Mouse (Mus musculus) cerebellum, adult 9-10 months (tissue): ENCODE data around the gene Pknox2.
A peak's percentile ranks its signal among the peaks of the same experiment; 100 is the strongest.

Experiments
- DNase-seq: peaks from one replicate; pipeline ENCODE4 v3.0.0; 2022

Pknox2 gene

DNA sequence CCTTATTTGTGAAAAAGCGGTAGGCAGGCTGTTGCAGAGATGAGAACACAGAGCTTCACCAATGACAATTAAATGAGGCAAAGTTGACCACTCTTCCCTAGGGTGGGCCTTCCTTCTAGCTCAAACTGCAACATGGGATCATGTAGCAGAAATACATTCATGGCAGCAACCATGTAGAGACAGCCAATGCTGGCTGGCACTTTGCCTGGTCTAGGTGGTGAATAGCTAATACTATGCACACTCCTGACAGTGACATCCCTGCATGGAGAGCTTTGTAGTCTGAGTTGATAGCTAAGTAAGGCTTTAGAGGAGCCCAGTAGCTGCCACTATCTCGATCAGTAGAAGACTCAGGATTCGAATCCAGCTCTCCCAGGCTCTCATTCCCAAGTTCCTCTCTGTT lies 48.6 kb downstream of the Pknox2 start:
- DNase-seq, result no peak

- DNase-seq, result peak; percentile 32
These were observed 52.8 kb downstream of the Pknox2 start for GRCm38 (mm10) chr9:37094230-37094990.

DNA sequence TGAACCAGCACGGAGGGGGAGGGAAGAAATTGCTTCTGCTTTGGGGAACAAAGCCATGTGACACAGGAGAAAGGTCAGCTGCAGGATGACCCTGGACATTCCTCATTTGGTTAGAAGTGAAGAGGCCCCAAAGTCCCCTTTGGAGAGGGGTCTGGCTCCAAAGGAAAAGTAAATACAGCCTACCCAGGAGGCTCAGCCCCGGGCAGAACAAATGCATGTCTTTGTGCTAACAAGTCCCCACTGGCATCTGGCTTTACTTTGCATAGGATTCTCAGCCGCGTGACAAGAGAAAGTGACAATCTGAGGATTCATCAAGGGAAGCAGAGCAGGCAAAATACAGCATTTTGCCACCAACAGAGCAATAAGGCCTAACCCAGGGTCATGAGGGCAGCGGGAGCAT lies 54.1 kb downstream of the Pknox2 start:
- no peak for DNase-seq

- DNase-seq, result no peak
These were observed 57.1 kb downstream of the Pknox2 start for GRCm38 (mm10) chr9:37089894-37090652.

GRCm38 (mm10) chr9:37085370-37085769 lies 61.8 kb downstream of the Pknox2 start:
- DNase-seq, result peak; percentile 80

DNA sequence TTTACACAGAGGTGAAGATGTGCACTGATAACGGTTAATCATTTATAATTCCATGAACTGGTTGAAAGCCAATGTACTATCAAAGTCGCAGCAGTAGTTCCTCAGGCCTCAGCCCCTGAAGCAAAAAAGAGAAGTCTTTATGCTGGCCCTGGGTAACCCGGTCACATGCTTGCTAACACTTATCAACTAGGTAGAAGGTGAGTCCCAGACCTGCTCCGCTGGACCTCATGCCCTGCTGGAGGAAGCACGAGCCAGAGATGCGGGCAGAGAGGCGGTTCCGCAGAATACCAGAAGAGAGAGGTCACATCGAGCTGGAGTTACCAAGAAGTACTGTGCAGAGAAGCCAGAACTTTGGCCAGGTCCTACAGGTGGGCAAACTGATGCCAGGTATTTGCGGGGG lies 65.0 kb downstream of the Pknox2 start:
- no peak for DNase-seq

DNA sequence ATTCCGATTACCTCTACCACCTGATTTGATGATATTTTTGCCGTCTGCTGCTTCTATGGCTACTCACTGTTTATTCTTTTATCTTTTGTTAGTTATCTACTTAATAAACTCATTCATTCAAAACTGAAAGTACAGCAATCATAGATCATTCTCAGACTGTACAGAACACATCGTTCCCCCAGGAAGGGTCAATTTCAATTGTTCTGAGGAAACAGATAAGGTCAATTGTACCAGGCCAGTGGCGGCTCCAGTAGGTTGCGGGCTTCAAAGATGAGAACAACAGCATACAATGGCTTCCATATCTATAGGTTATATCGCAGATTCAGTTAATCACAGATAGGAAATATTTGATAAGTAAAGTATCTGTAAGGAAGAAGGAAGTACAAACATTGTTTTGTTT lies 66.9 kb downstream of the Pknox2 start:
- DNase-seq, result no peak

GRCm38 (mm10) chr9:37077063-37077418 lies 70.2 kb downstream of the Pknox2 start:
- DNase-seq, result no peak

DNA sequence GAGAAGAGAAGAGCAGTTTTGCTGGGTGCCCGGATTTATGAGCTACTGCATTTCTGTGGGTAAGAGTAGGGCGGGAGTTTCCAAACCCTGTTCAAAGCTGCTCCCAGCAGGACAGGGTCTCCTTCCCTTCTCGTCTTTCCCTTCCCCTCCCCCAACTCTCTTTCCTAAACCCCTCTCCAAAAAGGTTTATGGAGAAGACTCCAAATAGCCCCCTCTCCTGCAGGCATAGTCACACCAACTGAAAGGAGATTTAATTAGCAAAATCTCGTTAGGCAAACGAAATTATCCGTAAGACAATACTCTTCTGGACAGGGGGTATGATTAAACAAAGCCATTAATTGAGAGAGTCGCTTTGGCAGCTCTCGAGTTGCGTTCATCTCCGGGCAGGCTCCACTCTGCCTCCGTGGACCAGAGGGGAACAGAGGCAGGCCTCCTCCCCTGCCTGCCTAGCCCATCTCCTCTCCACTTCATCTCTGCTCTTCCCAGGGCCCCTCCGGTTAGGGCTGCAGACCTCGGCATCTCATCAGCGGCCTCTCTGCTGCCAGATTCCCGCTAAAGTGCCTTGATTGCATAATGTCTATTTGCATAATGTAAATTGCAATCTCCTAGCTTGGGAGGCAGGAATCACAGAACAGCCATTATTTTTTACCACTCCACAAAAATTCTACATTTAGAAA lies 70.7 kb downstream of the Pknox2 start:
- no peak for DNase-seq

- no peak for DNase-seq
These were observed 71.3 kb downstream of the Pknox2 start for GRCm38 (mm10) chr9:37075903-37076302.

GRCm38 (mm10) chr9:37069391-37070312 lies 77.6 kb downstream of the Pknox2 start:
- DNase-seq, result peak; percentile 49

DNA sequence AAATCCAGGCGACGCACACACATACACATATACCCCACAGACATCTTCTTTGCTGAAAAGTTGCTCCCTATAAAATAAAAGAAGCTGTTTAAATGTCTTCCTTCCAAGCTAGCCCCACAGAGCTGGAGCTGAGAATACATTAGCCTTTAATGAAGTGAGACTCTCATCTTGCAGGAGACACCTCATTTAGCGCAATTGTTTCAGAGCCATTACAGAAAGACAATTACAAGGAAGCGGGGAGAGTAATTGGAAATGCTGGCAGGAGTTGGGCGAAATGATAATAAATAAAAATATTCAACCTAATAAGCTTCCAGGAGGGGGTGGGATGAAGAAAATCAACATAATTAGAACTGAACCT lies 79.8 kb downstream of the Pknox2 start:
- DNase-seq, result no peak

GRCm38 (mm10) chr9:37066732-37067472 lies 80.3 kb downstream of the Pknox2 start:
- no peak for DNase-seq

DNA sequence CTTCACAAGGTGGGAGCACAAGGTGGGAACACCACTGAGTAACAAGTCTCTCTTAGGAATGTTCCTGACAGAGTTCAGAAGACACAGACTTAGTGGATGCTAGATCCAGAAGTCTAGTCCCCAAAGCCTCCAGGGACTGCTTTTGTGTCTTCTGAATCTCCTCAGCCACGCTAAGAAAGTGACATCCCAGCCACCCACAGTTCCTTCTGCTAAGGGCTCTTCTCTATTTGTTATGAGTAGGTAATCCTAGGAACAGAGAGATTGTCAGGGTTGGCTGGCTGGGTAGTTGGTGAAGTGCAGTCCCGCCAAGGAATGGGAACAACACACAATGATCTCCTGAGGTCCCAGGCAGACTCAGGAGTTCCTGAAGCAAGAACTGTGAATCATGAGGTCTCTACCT lies 85.6 kb downstream of the Pknox2 start:
- no peak for DNase-seq

DNA sequence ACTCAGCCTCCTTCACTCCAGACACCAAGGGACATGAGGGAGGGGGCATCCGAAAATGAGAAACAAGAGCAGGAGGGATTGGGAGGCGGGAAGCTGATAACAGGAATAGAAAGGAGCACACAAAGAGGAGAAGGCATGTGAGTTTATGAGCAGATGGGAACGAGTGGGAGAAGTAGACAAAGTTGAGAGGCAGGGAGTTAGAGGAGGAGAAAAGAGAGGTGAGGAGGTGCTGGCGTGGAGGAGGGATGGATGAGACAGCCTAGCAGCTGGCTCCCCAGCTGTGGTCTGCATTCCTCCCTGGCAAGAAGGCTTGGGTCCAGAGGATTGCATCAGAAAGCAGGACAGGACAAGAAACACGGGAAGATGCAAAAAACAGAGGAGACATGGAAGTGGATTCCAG lies 92.5 kb downstream of the Pknox2 start:
- no peak for DNase-seq

- no peak for DNase-seq
These were observed 93.3 kb downstream of the Pknox2 start for GRCm38 (mm10) chr9:37053601-37054512.

- DNase-seq, result no peak
These were observed 94.2 kb downstream of the Pknox2 start for GRCm38 (mm10) chr9:37053041-37053440.

DNA sequence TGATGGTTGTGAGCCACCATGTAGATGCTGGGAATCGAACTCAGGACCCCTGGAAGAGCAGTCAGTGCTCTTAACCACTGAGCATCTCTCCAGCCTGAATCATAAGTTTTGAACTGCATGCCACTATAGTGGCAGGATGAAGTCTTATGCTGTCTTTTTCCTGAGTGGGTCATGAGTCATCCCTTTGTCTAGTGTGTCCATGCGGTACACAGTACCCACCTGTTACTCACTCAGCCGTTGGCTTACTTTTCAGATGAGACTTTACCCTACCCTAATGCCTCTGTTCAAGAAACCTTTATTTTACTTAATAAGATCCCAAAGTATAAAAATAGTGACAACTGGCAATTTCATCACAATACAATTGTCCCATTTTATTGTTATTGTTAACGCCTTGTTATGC lies 95.5 kb downstream of the Pknox2 start:
- DNase-seq, result no peak

DNA sequence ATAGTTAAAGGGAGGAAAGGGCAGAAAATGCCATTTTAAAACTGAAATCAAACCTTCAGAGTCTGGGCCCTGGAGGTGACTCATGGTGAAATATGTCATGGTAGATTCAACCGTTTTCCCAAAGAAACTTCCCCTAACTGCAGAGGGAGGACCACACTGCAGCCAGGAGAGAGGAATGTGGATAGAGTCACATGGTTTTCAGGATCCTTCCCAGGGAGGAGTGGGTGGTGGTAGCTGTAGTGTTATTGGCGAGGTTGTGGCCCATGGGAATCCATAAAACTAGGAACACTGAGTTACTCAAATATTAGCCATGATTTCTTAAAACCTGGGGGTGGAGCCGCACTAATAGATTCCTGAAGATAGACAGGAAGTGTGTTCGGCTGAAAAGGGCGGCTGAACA lies 99.7 kb downstream of the Pknox2 start:
- no peak for DNase-seq

DNA sequence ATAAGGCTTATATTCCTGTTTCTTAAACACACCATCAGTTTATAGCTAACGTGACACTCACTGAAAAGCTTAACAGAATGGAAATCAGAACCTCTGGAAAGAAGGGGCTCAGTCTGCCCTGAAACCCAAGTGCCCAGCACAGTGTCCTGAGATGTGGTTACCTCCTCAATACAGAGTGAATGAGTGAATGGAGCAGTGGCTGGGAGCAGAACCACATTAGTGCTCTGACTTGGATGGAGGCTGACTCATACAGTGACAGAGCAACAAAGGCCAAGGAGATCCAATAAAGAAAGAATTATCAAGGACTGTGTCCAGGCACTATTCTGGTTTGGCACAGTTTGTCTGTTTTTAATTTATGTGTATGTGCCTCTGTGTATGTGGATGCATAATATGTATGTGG lies 101.3 kb downstream of the Pknox2 start:
- no peak for DNase-seq

GRCm38 (mm10) chr9:37044165-37044564 lies 103.0 kb downstream of the Pknox2 start:
- no peak for DNase-seq
